Mouse (Mus musculus) hindbrain, embryonic 13.5 days (tissue): ENCODE measurements around the gene Epo. TPM values are rescaled to one million over a fixed set of nuclear protein-coding genes. Genes with fewer than 3 reads are reported as not detected.
A peak's percentile ranks its signal among the peaks of the same experiment; 100 is the strongest.

Experiments
- ATAC-seq: fragments of 200-750 bp; cut with Nextera tagmentation; 2 replicates; pipeline ENCODE4 v1.8.0; 2017; ENCODE audit warnings: moderate TSS enrichment; ENCODE audit not compliant: low FRiP score
- H3K27ac ChIP-seq: fragments of 300-500 bp; sonication (generic); 2 replicates; pipeline ENCODE4 v1.5.1; 2015; ENCODE audit warnings: inconsistent platforms, mild to moderate bottlenecking, moderate library complexity
- H3K27me3 ChIP-seq: fragments of 300-500 bp; sonication (generic); 2 replicates; pipeline ENCODE4 v1.6.1; 2015; ENCODE audit warnings: mild to moderate bottlenecking, inconsistent platforms
- H3K36me3 ChIP-seq: fragments of 300-500 bp; sonication (generic); 2 replicates; pipeline ENCODE4 v1.6.1; 2015; ENCODE audit warnings: mild to moderate bottlenecking, inconsistent platforms
- H3K4me1 ChIP-seq: fragments of 300-500 bp; sonication (generic); replicated peaks from 2 replicates; pipeline ENCODE4 v1.6.1; 2015; ENCODE audit warnings: inconsistent platforms
- H3K4me2 ChIP-seq: fragments of 300-500 bp; sonication (generic); 2 replicates; pipeline ENCODE4 v1.6.1; 2015; ENCODE audit warnings: inconsistent platforms, mild to moderate bottlenecking, moderate library complexity
- H3K4me3 ChIP-seq: fragments of 300-500 bp; sonication (generic); 2 replicates; pipeline ENCODE4 v1.5.1; 2015; ENCODE audit warnings: mild to moderate bottlenecking, inconsistent platforms
- H3K9ac ChIP-seq: fragments of 300-500 bp; sonication (generic); 2 replicates; pipeline ENCODE4 v1.6.1; 2015; ENCODE audit warnings: mild to moderate bottlenecking, inconsistent platforms
- H3K9me3 ChIP-seq: fragments of 300-500 bp; sonication (generic); 2 replicates; pipeline ENCODE4 v1.6.1; 2016; ENCODE audit warnings: inconsistent platforms
- WGBS: fragments of 180-500 bp; shearing (Covaris S2); methylation state at CpG from one replicate; pipeline ENCODE4 v1.1.7; 2015; 5-methylcytosine and 5-hydroxymethylcytosine counted together
- polyA plus RNA-seq: library from polyadenylated mRNA; unstranded; fragments of >200 nt; fragmentation: Nextera tagmentation; extraction: Ambion mirVana; gene quantifications from 2 replicates; pipeline ENCODE4 v1.2.1, GENCODE M21; 2015

Gene Epo
- polyA plus RNA-seq, 1 experiment from 2014 or later: not detected

GRCm38 (mm10) chr5:137485851-137486155, 47.2 kb downstream of the Epo start:
- H3K27ac ChIP-seq: no peak overlapping the region
- H3K4me1 ChIP-seq: peaks cover 17% of the 10 kb centered on the region
- H3K9me3 ChIP-seq: no peaks in the 10 kb centered on the region
- peak overlapping the region; percentile 50 for H3K4me2 ChIP-seq
- no peaks in the 10 kb centered on the region for H3K36me3 ChIP-seq
- peak overlapping the region; percentile 19 for H3K9ac ChIP-seq
- H3K4me3 ChIP-seq: peak overlapping the region; percentile 25
- H3K27me3 ChIP-seq: peaks cover 25% of the 10 kb centered on the region; the same call in 1 of the 2 replicates
- no peak for ATAC-seq
- 1% methylated on average over 17 of the region's 17 CpGs for WGBS

GRCm38 (mm10) chr5:137485071-137485850, 47.8 kb downstream of the Epo start:
- peak overlapping the region; percentile 19 for H3K9ac ChIP-seq
- WGBS: 4% methylated on average over 30 of the region's 30 CpGs

GRCm38 (mm10) chr5:137481897-137482296, 51.1 kb downstream of the Epo start:
- Histone ChIP-seq H3K9ac (no peak overlapping the region), H3K27ac (no peak overlapping the region), H3K4me3 (no peak overlapping the region), H3K4me1 (peaks cover 17% of the 10 kb centered on the region), H3K36me3 (no peaks in the 10 kb centered on the region), H3K9me3 (no peaks in the 10 kb centered on the region), H3K4me2 (no peak overlapping the region), H3K27me3 (peaks cover 25% of the 10 kb centered on the region; the same call in 1 of the 2 replicates)
- no peak for ATAC-seq
- 10% methylated on average over 8 of the region's 8 CpGs for WGBS

More at GRCm38 (mm10) chr5:137485071-137485850, 47.8 kb downstream of the Epo start:
- peaks cover 17% of the 10 kb centered on the region for H3K4me1 ChIP-seq
- H3K27ac ChIP-seq: no peak overlapping the region
- no peak for ATAC-seq
- peaks cover 25% of the 10 kb centered on the region; the same call in 1 of the 2 replicates for H3K27me3 ChIP-seq
- no peaks in the 10 kb centered on the region for H3K36me3 ChIP-seq
- no peaks in the 10 kb centered on the region for H3K9me3 ChIP-seq
- peak overlapping the region; percentile 50 for H3K4me2 ChIP-seq
- peak overlapping the region; percentile 25 for H3K4me3 ChIP-seq

GRCm38 (mm10) chr5:137481138-137481537, 51.9 kb downstream of the Epo start:
- no peaks in the 10 kb centered on the region for H3K9me3 ChIP-seq
- H3K27ac ChIP-seq: no peak overlapping the region
- no peaks in the 10 kb centered on the region for H3K36me3 ChIP-seq
- H3K9ac ChIP-seq: no peak overlapping the region
- peaks cover 13% of the 10 kb centered on the region for H3K4me1 ChIP-seq
- H3K4me3 ChIP-seq: no peak overlapping the region
- H3K27me3 ChIP-seq: peaks cover 20% of the 10 kb centered on the region; the same call in 1 of the 2 replicates
- ATAC-seq: no peak
- no peak overlapping the region for H3K4me2 ChIP-seq

GRCm38 (mm10) chr5:137476964-137477363, 56.1 kb downstream of the Epo start, which contains the start of gene Zan:
Zan (minus strand) TSS chr5:137477064.
- Histone ChIP-seq H3K4me1 (0 out of 2 replicates have a peak, but pooled peaks cover 3% of the 10 kb centered on the region), H3K9ac (no peak within 1 kb of the TSS), H3K27me3 (peaks cover 3% of the 10 kb centered on the region; the same call in 1 of the 2 replicates), H3K4me2 (no peak within 1 kb of the TSS), H3K4me3 (no peak within 1 kb of the TSS), H3K27ac (no peak within 1 kb of the TSS), H3K36me3 (no peaks in the 10 kb centered on the region), H3K9me3 (no peaks in the 10 kb centered on the region)
- WGBS: 84% methylated on average over 5 of the region's 5 CpGs
- no peak for ATAC-seq

GRCm38 (mm10) chr5:137474351-137474750, 58.7 kb downstream of the Epo start:
- Histone ChIP-seq H3K36me3 (no peaks in the 10 kb centered on the region), H3K27ac (no peak overlapping the region), H3K9me3 (no peaks in the 10 kb centered on the region), H3K9ac (no peak overlapping the region), H3K4me2 (no peak overlapping the region), H3K4me1 (no peaks in the 10 kb centered on the region), H3K27me3 (no peaks in the 10 kb centered on the region), H3K4me3 (no peak overlapping the region)
- 18% methylated on average over 2 of the region's 2 CpGs for WGBS
- ATAC-seq: no peak

- H3K4me1 ChIP-seq: no peaks in the 10 kb centered on the region
- no peaks in the 10 kb centered on the region for H3K9me3 ChIP-seq
- H3K4me2 ChIP-seq: no peak overlapping the region
- ATAC-seq: no peak
- no peak overlapping the region for H3K4me3 ChIP-seq
- H3K27me3 ChIP-seq: no peaks in the 10 kb centered on the region
- H3K36me3 ChIP-seq: no peaks in the 10 kb centered on the region
- WGBS: 70% methylated on average over 5 of the region's 5 CpGs
- no peak overlapping the region for H3K27ac ChIP-seq
- H3K9ac ChIP-seq: no peak overlapping the region
These were observed 60.7 kb downstream of the Epo start for GRCm38 (mm10) chr5:137472252-137472904.

- no peak overlapping the region for H3K9ac ChIP-seq
- no peak overlapping the region for H3K4me2 ChIP-seq
- H3K4me3 ChIP-seq: no peak overlapping the region
- WGBS: 91% methylated on average over 6 of the region's 6 CpGs
- no peaks in the 10 kb centered on the region for H3K36me3 ChIP-seq
- H3K9me3 ChIP-seq: no peaks in the 10 kb centered on the region
- no peak overlapping the region for H3K27ac ChIP-seq
- H3K27me3 ChIP-seq: no peaks in the 10 kb centered on the region
- H3K4me1 ChIP-seq: no peaks in the 10 kb centered on the region
- no peak for ATAC-seq
These were observed 66.1 kb downstream of the Epo start for GRCm38 (mm10) chr5:137466946-137467345.

GRCm38 (mm10) chr5:137465049-137465448, 68.0 kb downstream of the Epo start:
- no peak for ATAC-seq
- H3K4me1 ChIP-seq: no peaks in the 10 kb centered on the region
- no peak overlapping the region for H3K4me3 ChIP-seq
- no peaks in the 10 kb centered on the region for H3K36me3 ChIP-seq
- WGBS: 41% methylated on average over 3 of the region's 3 CpGs
- H3K9me3 ChIP-seq: no peaks in the 10 kb centered on the region
- H3K9ac ChIP-seq: no peak overlapping the region
- no peak overlapping the region for H3K4me2 ChIP-seq
- H3K27ac ChIP-seq: no peak overlapping the region
- H3K27me3 ChIP-seq: no peaks in the 10 kb centered on the region

- no peak for ATAC-seq
- WGBS: 62% methylated on average over 7 of the region's 7 CpGs
- Histone ChIP-seq H3K4me3 (no peak overlapping the region), H3K9me3 (no peaks in the 10 kb centered on the region), H3K27me3 (no peaks in the 10 kb centered on the region), H3K36me3 (no peaks in the 10 kb centered on the region), H3K27ac (no peak overlapping the region), H3K4me1 (no peaks in the 10 kb centered on the region), H3K9ac (no peak overlapping the region), H3K4me2 (no peak overlapping the region)
These were observed 77.0 kb downstream of the Epo start for GRCm38 (mm10) chr5:137455866-137456591.

- no peak for ATAC-seq
- Histone ChIP-seq H3K9ac (no peak overlapping the region), H3K27me3 (no peaks in the 10 kb centered on the region), H3K4me2 (no peak overlapping the region), H3K4me3 (no peak overlapping the region), H3K9me3 (no peaks in the 10 kb centered on the region), H3K27ac (no peak overlapping the region), H3K36me3 (no peaks in the 10 kb centered on the region), H3K4me1 (no peaks in the 10 kb centered on the region)
- whole genome bisulfite sequencing: 90% methylated on average over 6 of the region's 6 CpGs
These were observed 77.8 kb downstream of the Epo start for GRCm38 (mm10) chr5:137455206-137455605.

- Histone ChIP-seq H3K27ac (no peak overlapping the region), H3K4me2 (no peak overlapping the region), H3K4me1 (no peaks in the 10 kb centered on the region), H3K9me3 (no peaks in the 10 kb centered on the region), H3K4me3 (no peak overlapping the region), H3K36me3 (no peaks in the 10 kb centered on the region), H3K9ac (no peak overlapping the region), H3K27me3 (no peaks in the 10 kb centered on the region)
- no peak for ATAC-seq
These were observed 87.5 kb downstream of the Epo start for GRCm38 (mm10) chr5:137445536-137445935.
